Mouse (Mus musculus) thymus, adult 2 months (tissue): ENCODE measurements around the gene Lamc2.

Experiments
- CTCF ChIP-seq: fragments of 200-500 bp; IDR thresholded peaks from 2 replicates; pipeline ENCODE4 v1.5.1; 2012; ENCODE audit warnings: mild to moderate bottlenecking, control low read depth, low read length, moderate library complexity, borderline replicate concordance; ENCODE audit not compliant: control insufficient read depth, poor library complexity, insufficient read depth; ENCODE audit errors: extremely low read depth
- POLR2A ChIP-seq: fragments of 200-500 bp; IDR thresholded peaks from 2 replicates; pipeline ENCODE4 v1.6.1; 2012; ENCODE audit warnings: mild to moderate bottlenecking, low read length, control low read depth, moderate library complexity; ENCODE audit not compliant: control insufficient read depth, poor library complexity, insufficient read depth; ENCODE audit errors: extremely low read depth

GRCm38 (mm10) chr1:153210992-153211391 lies 24.7 kb upstream of the Lamc2 start:
- TF ChIP-seq POLR2A: no peak
- TF ChIP-seq CTCF: no peak
